Mouse (Mus musculus) bone marrow, adult 2 months (tissue): ENCODE measurements around the gene Ptn.

ENCODE experiments used
- CTCF ChIP-seq: fragments of 200-500 bp; IDR thresholded peaks from 2 replicates; pipeline ENCODE4 v1.5.1; 2011; ENCODE audit warnings: low read length, control low read depth; ENCODE audit not compliant: control insufficient read depth, insufficient read depth
- POLR2A ChIP-seq: fragments of 200-500 bp; IDR thresholded peaks from 2 replicates; pipeline ENCODE4 v1.6.1; 2011; ENCODE audit warnings: low read depth, mild to moderate bottlenecking, control low read depth, low read length, borderline replicate concordance; ENCODE audit not compliant: control insufficient read depth

GRCm38 (mm10) chr6:36832207-36832606 is 22.2 kb upstream of the Ptn start:
- TF ChIP-seq CTCF (no peak), POLR2A (no peak)
